Mouse (Mus musculus): ENCODE results near the gene Chrne. TPM values are rescaled to one million over a fixed set of nuclear protein-coding genes. Genes with fewer than 3 reads are reported as not detected.

The Chrne gene
- polyA plus RNA-seq, 1 experiment from 2014 or later, result not detected

GRCm38 (mm10) chr11:70653345-70654197, 34.6 kb upstream of the Chrne start:
- Histone ChIP-seq H3K9me3 (replicated peaks; ENCODE audit: control insufficient read depth, low read length) (no peaks in the 10 kb centered on the region), H3K4me3 (ENCODE audit: low read depth, low read length) (peak overlapping the region; percentile 99), H3K4me1 (ENCODE audit: control insufficient read depth, low read depth, low read length) (peaks cover 64% of the 10 kb centered on the region), H3K27ac (ENCODE audit: low read length) (peak overlapping the region; percentile 99), H3K36me3 (ENCODE audit: control insufficient read depth, insufficient read depth) (peaks cover 39% of the 10 kb centered on the region), H3K4me2 (ENCODE audit: low read depth, low read length) (peak overlapping the region; percentile 92), H3K9ac (ENCODE audit: low read depth, low read length) (peak overlapping the region; percentile 100), H3K27me3 (ENCODE audit: control insufficient read depth, insufficient read depth, low read depth, low read length) (peaks cover 2% of the 10 kb centered on the region; the same call in 1 of the 2 replicates)
- peak; percentile 73 for ATAC-seq (ENCODE audit: low read depth)
- 1% methylated on average over 50 of the region's 63 CpGs for WGBS (ENCODE audit: insufficient replicate concordance)

- WGBS (ENCODE audit: insufficient replicate concordance), result 18% methylated on average over 6 of the region's 6 CpGs
- H3K27me3 ChIP-seq (ENCODE audit: control insufficient read depth, insufficient read depth, low read depth, low read length), result peaks cover 2% of the 10 kb centered on the region; the same call in 1 of the 2 replicates
- H3K9me3 ChIP-seq (replicated peaks; ENCODE audit: control insufficient read depth, low read length), result no peaks in the 10 kb centered on the region
- H3K9ac ChIP-seq (ENCODE audit: low read depth, low read length), result peak overlapping the region; percentile 100
- peaks cover 39% of the 10 kb centered on the region for H3K36me3 ChIP-seq (ENCODE audit: control insufficient read depth, insufficient read depth)
- peaks cover 69% of the 10 kb centered on the region for H3K4me1 ChIP-seq (ENCODE audit: control insufficient read depth, low read depth, low read length)
- no peak for ATAC-seq (ENCODE audit: low read depth)
- H3K27ac ChIP-seq (ENCODE audit: low read length), result peak overlapping the region; percentile 99
- peak overlapping the region; percentile 99 for H3K4me3 ChIP-seq (ENCODE audit: low read depth, low read length)
- H3K4me2 ChIP-seq (ENCODE audit: low read depth, low read length), result peak overlapping the region; percentile 92
These were observed 33.9 kb upstream of the Chrne start for GRCm38 (mm10) chr11:70652884-70653344.

- Histone ChIP-seq H3K9ac (ENCODE audit: low read depth, low read length) (peak overlapping the region; percentile 100), H3K4me1 (ENCODE audit: control insufficient read depth, low read depth, low read length) (peaks cover 69% of the 10 kb centered on the region), H3K4me2 (ENCODE audit: low read depth, low read length) (peak overlapping the region; percentile 92), H3K4me3 (ENCODE audit: low read depth, low read length) (peak overlapping the region; percentile 99), H3K36me3 (ENCODE audit: control insufficient read depth, insufficient read depth) (peaks cover 39% of the 10 kb centered on the region), H3K27ac (ENCODE audit: low read length) (peak overlapping the region; percentile 99), H3K9me3 (replicated peaks; ENCODE audit: control insufficient read depth, low read length) (no peaks in the 10 kb centered on the region), H3K27me3 (ENCODE audit: control insufficient read depth, insufficient read depth, low read depth, low read length) (peaks cover 2% of the 10 kb centered on the region; the same call in 1 of the 2 replicates)
- ATAC-seq (ENCODE audit: low read depth), result no peak
- WGBS (ENCODE audit: insufficient replicate concordance), result 29% methylated on average over 12 of the region's 12 CpGs
These were observed 33.2 kb upstream of the Chrne start for GRCm38 (mm10) chr11:70652029-70652883.

- peak overlapping the region; percentile 33 for H3K9ac ChIP-seq (ENCODE audit: low read depth, low read length)
- H3K36me3 ChIP-seq (ENCODE audit: control insufficient read depth, insufficient read depth), result peaks cover 39% of the 10 kb centered on the region
- H3K4me2 ChIP-seq (ENCODE audit: low read depth, low read length), result peak overlapping the region; percentile 92
- WGBS (ENCODE audit: insufficient replicate concordance), result 27% methylated on average over 2 of the region's 2 CpGs
- H3K4me3 ChIP-seq (ENCODE audit: low read depth, low read length), result peak overlapping the region; percentile 99
- peaks cover 66% of the 10 kb centered on the region for H3K4me1 ChIP-seq (ENCODE audit: control insufficient read depth, low read depth, low read length)
- H3K27me3 ChIP-seq (ENCODE audit: control insufficient read depth, insufficient read depth, low read depth, low read length), result peaks cover 2% of the 10 kb centered on the region; the same call in 1 of the 2 replicates
- peak overlapping the region; percentile 99 for H3K27ac ChIP-seq (ENCODE audit: low read length)
- ATAC-seq (ENCODE audit: low read depth), result no peak
- no peaks in the 10 kb centered on the region for H3K9me3 ChIP-seq (replicated peaks; ENCODE audit: control insufficient read depth, low read length)
These were observed 32.4 kb upstream of the Chrne start for GRCm38 (mm10) chr11:70651391-70651790.

GRCm38 (mm10) chr11:70650322-70651175, 31.5 kb upstream of the Chrne start:
- H3K9me3 ChIP-seq (replicated peaks; ENCODE audit: control insufficient read depth, low read length), result no peaks in the 10 kb centered on the region
- peak overlapping the region; percentile 99 for H3K27ac ChIP-seq (ENCODE audit: low read length)
- peaks cover 39% of the 10 kb centered on the region for H3K36me3 ChIP-seq (ENCODE audit: control insufficient read depth, insufficient read depth)
- WGBS (ENCODE audit: insufficient replicate concordance), result 35% methylated on average over 12 of the region's 12 CpGs
- H3K27me3 ChIP-seq (ENCODE audit: control insufficient read depth, insufficient read depth, low read depth, low read length), result no peaks in the 10 kb centered on the region
- H3K4me3 ChIP-seq (ENCODE audit: low read depth, low read length), result peak overlapping the region; percentile 99
- H3K4me1 ChIP-seq (ENCODE audit: control insufficient read depth, low read depth, low read length), result peaks cover 66% of the 10 kb centered on the region
- H3K9ac ChIP-seq (ENCODE audit: low read depth, low read length), result peak overlapping the region; percentile 38
- peak overlapping the region; percentile 92 for H3K4me2 ChIP-seq (ENCODE audit: low read depth, low read length)
- ATAC-seq (ENCODE audit: low read depth), result no peak

GRCm38 (mm10) chr11:70649185-70649734, 30.2 kb upstream of the Chrne start:
- 70% methylated on average over 8 of the region's 8 CpGs for WGBS (ENCODE audit: insufficient replicate concordance)
- ATAC-seq (ENCODE audit: low read depth), result no peak
- Histone ChIP-seq H3K27ac (ENCODE audit: low read length) (peak overlapping the region; percentile 99), H3K4me3 (ENCODE audit: low read depth, low read length) (peak overlapping the region; percentile 97), H3K4me1 (ENCODE audit: control insufficient read depth, low read depth, low read length) (peaks cover 65% of the 10 kb centered on the region), H3K27me3 (ENCODE audit: control insufficient read depth, insufficient read depth, low read depth, low read length) (no peaks in the 10 kb centered on the region), H3K4me2 (ENCODE audit: low read depth, low read length) (peak overlapping the region; percentile 79), H3K36me3 (ENCODE audit: control insufficient read depth, insufficient read depth) (peaks cover 48% of the 10 kb centered on the region), H3K9ac (ENCODE audit: low read depth, low read length) (peak overlapping the region; percentile 96), H3K9me3 (replicated peaks; ENCODE audit: control insufficient read depth, low read length) (no peaks in the 10 kb centered on the region)

- Histone ChIP-seq H3K27ac (ENCODE audit: low read length) (peak overlapping the region; percentile 99), H3K4me3 (ENCODE audit: low read depth, low read length) (peak overlapping the region; percentile 97), H3K27me3 (ENCODE audit: control insufficient read depth, insufficient read depth, low read depth, low read length) (no peaks in the 10 kb centered on the region), H3K9me3 (replicated peaks; ENCODE audit: control insufficient read depth, low read length) (no peaks in the 10 kb centered on the region), H3K4me1 (ENCODE audit: control insufficient read depth, low read depth, low read length) (peaks cover 65% of the 10 kb centered on the region), H3K36me3 (ENCODE audit: control insufficient read depth, insufficient read depth) (peaks cover 52% of the 10 kb centered on the region), H3K9ac (ENCODE audit: low read depth, low read length) (peak overlapping the region; percentile 96), H3K4me2 (ENCODE audit: low read depth, low read length) (peak overlapping the region; percentile 79)
- no peak for ATAC-seq (ENCODE audit: low read depth)
- 20% methylated on average over 4 of the region's 4 CpGs for WGBS (ENCODE audit: insufficient replicate concordance)
These were observed 29.5 kb upstream of the Chrne start for GRCm38 (mm10) chr11:70648512-70648911.

All from liver, embryonic 16.5 days (tissue).